Mouse (Mus musculus) embryonic facial prominence, embryonic 11.5 days (tissue): ENCODE data around the gene 2610001J05Rik. TPM values are rescaled to one million over a fixed set of nuclear protein-coding genes. Genes with fewer than 3 reads are reported as not detected.
A peak's percentile ranks its signal among the peaks of the same experiment; 100 is the strongest.

ENCODE experiments used
- ATAC-seq: fragments of 200-750 bp; cut with Nextera tagmentation; replicated peaks from 2 replicates; pipeline ENCODE4 v1.8.0; 2017; ENCODE audit warnings: low read depth; ENCODE audit not compliant: insufficient number of reproducible peaks, low FRiP score, low TSS enrichment
- DNase-seq: peaks from one replicate; pipeline ENCODE4 v3.0.0-alpha.2; 2015; ENCODE audit warnings: low spot score
- H3K27ac ChIP-seq: fragments of 300-500 bp; sonication (generic); replicated peaks from 2 replicates; pipeline ENCODE4 v1.5.1; 2014; ENCODE audit warnings: mild to moderate bottlenecking, low read depth, low read length, control low read depth
- H3K27me3 ChIP-seq: fragments of 300-500 bp; sonication (generic); 2 replicates; pipeline ENCODE4 v1.6.1; 2014; ENCODE audit warnings: mild to moderate bottlenecking, low read length, moderate library complexity, mixed read lengths; ENCODE audit not compliant: control insufficient read depth, insufficient read depth
- H3K36me3 ChIP-seq: fragments of 300-500 bp; sonication (generic); replicated peaks from 2 replicates; pipeline ENCODE4 v1.6.1; 2014; ENCODE audit warnings: low read depth, mild to moderate bottlenecking, low read length, moderate library complexity, mixed read lengths; ENCODE audit not compliant: control insufficient read depth, insufficient read depth
- H3K4me1 ChIP-seq: fragments of 300-500 bp; sonication (generic); 2 replicates; pipeline ENCODE4 v1.6.1; 2014; ENCODE audit warnings: low read length, mixed read lengths; ENCODE audit not compliant: control insufficient read depth, insufficient read depth
- H3K4me2 ChIP-seq: fragments of 300-500 bp; sonication (generic); 2 replicates; pipeline ENCODE4 v1.6.1; 2014; ENCODE audit warnings: low read depth, mild to moderate bottlenecking, control low read depth, low read length, moderate library complexity
- H3K4me3 ChIP-seq: fragments of 300-500 bp; sonication (generic); 2 replicates; pipeline ENCODE4 v1.5.1; 2014; ENCODE audit warnings: low read depth, low read length, control low read depth
- H3K9ac ChIP-seq: fragments of 300-500 bp; sonication (generic); replicated peaks from 2 replicates; pipeline ENCODE4 v1.6.1; 2014; ENCODE audit warnings: mild to moderate bottlenecking, control low read depth, low read length
- H3K9me3 ChIP-seq: fragments of 300-500 bp; sonication (generic); replicated peaks from 2 replicates; pipeline ENCODE4 v1.6.1; 2016; ENCODE audit warnings: mild to moderate bottlenecking, low read length, inconsistent platforms, mixed read lengths; ENCODE audit not compliant: control insufficient read depth
- WGBS: fragments of 180-500 bp; shearing (Covaris S2); extraction: QIAGEN DNeasy Blood & Tissue Kit; methylation state at CpG from one replicate; pipeline ENCODE4 v1.1.7; 2014; 5-methylcytosine and 5-hydroxymethylcytosine counted together
- polyA plus RNA-seq: library from polyadenylated mRNA; unstranded; fragments of >200 nt; fragmentation: Nextera tagmentation; extraction: Ambion mirVana; gene quantifications from 2 replicates; pipeline ENCODE4 v1.2.1, GENCODE M21; 2014

2610001J05Rik gene
- polyA plus RNA-seq: 82.2 TPM in 2 replicates

DNA sequence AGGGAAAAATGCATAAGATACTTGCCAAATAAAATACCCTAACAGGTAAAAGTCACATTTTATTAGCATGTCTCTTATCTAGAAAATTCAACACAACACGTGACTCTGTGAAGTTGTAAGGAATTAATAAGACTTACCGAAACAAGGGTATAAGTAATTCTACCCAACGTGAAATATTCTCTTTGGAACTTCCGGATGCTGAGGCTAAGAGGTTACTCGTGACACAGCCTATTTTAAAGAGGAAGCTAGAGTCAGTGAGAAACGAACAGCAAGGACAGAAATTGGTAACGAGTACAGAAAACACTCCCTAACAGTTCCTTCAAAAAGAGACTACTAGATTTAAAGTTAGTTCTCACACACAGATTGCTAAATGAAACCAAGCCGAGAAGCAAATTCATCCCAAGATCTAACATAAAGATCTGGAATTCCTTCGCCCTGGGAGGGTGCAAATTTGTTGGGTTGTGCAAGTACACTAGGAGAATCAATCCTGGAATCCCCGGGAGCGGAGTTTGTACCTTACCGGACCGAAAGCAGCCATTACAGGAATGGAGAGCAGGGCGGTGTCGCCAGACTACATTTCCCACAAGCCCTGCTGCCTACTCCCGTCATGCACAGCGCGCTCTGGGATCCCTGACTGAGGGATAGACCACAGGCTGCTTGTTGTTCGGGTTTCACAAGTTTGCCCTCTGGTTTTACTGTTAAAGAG lies at the start of gene 2610001J05Rik:
Gene 2610001J05Rik, minus strand, starts transcription at position 600 of the 706 bp plus-strand sequence.
- ATAC-seq (peak; percentile 99), DNase-seq (peak; percentile 93)
- Histone ChIP-seq H3K4me3 (peak within 1 kb of the TSS; percentile 55), H3K4me1 (no peaks in the 10 kb centered on the region), H3K27ac (peak within 1 kb of the TSS; percentile 56; the same call in 1 of the 2 replicates), H3K36me3 (no peaks in the 10 kb centered on the region), H3K9ac (peak within 1 kb of the TSS; percentile 75), H3K9me3 (no peaks in the 10 kb centered on the region), H3K27me3 (no peaks in the 10 kb centered on the region), H3K4me2 (peak within 1 kb of the TSS; percentile 46)
- WGBS: 1% methylated on average over 19 of the region's 19 CpGs

GRCm38 (mm10) chr6:13909762-13910537 lies 38.6 kb upstream of the 2610001J05Rik start:
- no peaks in the 10 kb centered on the region for H3K4me1 ChIP-seq
- H3K9ac ChIP-seq: no peak overlapping the region
- no peak for DNase-seq
- H3K9me3 ChIP-seq: no peaks in the 10 kb centered on the region
- no peak overlapping the region for H3K4me3 ChIP-seq
- H3K4me2 ChIP-seq: no peak overlapping the region
- H3K27ac ChIP-seq: no peak overlapping the region
- WGBS: 90% methylated on average over 10 of the region's 10 CpGs
- no peaks in the 10 kb centered on the region for H3K27me3 ChIP-seq
- ATAC-seq: no peak
- no peaks in the 10 kb centered on the region for H3K36me3 ChIP-seq

DNA sequence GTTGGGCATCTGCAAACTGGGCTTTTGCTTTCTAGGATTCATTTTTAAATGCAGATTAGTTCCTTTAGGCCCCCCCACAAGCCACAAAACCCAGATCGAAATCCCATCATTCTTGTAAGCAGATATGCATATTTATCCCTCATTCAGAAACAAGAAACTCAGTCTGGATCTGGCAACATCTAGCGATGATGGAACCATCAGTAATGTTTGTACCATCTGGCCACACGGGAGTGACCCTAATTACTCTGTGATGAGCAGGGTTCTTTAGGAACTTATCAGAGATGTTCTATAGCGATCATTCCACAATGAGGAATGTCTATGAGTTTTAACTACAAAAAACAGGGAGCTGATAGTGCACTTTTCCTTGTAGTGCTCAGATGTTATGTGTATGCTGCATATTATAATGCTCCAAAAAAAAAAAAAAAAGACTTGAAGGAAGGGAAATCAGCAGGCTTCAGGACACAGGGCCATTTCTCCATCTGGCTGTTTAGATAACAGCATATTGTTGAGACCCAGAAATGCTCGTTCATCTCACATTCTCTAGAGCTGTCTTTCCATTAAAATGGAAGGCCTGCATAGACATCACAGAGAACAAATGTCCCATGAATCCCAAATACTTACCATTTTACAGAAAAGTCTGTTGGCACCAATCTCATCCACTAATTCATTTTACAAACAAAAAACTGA lies 31.8 kb upstream of the 2610001J05Rik start:
- 84% methylated on average over 5 of the region's 5 CpGs for WGBS
- no peak for ATAC-seq

DNA sequence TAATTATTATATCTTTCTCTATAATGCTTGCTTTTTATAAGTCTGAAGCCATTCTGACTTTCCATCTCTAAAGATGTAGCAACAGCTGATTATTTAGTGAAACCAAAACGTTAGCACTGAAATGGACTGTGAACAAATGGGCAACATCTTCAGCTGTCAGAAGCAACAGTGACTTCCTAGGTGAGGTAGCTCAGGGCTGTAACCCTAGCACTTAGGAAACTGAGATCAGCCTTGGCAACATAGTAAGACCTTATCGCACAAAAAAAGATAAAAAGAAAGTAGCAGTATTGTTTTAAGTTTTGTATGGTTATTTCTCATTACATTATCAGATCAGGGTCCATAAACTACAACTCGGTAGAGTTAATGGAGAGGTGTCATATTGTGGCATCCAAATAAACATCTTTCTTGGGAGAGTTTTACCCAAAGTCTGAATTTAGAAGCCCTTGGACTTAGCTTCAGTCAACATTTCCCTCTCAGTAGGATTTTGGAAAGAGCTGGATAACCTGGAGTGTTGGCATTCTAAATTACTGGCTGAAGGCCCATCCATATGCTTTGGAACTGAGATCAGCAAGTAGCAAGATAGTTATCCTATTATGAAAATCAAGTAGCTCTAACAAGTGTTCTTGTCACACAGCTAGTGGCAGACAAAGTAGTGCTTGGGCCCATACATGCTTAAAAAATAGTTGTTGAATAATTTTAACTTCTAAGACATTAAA lies 13.7 kb upstream of the 2610001J05Rik start:
- no peaks in the 10 kb centered on the region for H3K4me1 ChIP-seq
- ATAC-seq (no peak), DNase-seq (no peak)
- no peak overlapping the region for H3K4me3 ChIP-seq
- no peak overlapping the region for H3K4me2 ChIP-seq
- 85% methylated on average over 3 of the region's 3 CpGs for WGBS
- H3K27ac ChIP-seq: no peak overlapping the region
- H3K36me3 ChIP-seq: no peaks in the 10 kb centered on the region
- H3K9me3 ChIP-seq: no peaks in the 10 kb centered on the region
- H3K27me3 ChIP-seq: no peaks in the 10 kb centered on the region
- no peak overlapping the region for H3K9ac ChIP-seq

More for the DNA sequence above, 31.8 kb upstream of the 2610001J05Rik start:
- Histone ChIP-seq H3K27ac (no peak overlapping the region), H3K4me1 (no peaks in the 10 kb centered on the region), H3K9me3 (no peaks in the 10 kb centered on the region), H3K9ac (no peak overlapping the region), H3K36me3 (no peaks in the 10 kb centered on the region), H3K4me3 (no peak overlapping the region), H3K27me3 (no peaks in the 10 kb centered on the region), H3K4me2 (no peak overlapping the region)
- DNase-seq: no peak

DNA sequence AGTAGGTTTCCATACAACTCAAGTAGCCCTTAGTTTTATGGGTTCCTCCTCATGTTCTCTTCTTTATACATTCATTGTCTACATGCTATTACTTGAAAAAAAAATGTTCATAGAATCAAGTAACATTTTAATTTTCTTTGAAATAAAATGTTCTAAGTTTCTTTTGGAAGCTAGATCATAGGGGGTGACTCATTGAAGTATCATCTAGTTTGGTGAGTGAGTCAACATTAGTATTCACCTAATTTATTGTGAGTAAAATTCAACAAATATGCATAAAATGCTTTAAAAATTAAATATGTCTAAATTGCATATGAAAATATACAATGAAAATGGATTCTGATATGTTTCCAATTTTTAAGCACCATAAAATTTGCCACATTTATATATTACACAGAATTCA lies 11.6 kb upstream of the 2610001J05Rik start:
- Histone ChIP-seq H3K36me3 (no peaks in the 10 kb centered on the region), H3K9me3 (no peaks in the 10 kb centered on the region), H3K4me2 (no peak overlapping the region), H3K27me3 (no peaks in the 10 kb centered on the region), H3K4me1 (no peaks in the 10 kb centered on the region), H3K27ac (no peak overlapping the region), H3K9ac (no peak overlapping the region), H3K4me3 (no peak overlapping the region)
- DNase-seq (no peak), ATAC-seq (no peak)

DNA sequence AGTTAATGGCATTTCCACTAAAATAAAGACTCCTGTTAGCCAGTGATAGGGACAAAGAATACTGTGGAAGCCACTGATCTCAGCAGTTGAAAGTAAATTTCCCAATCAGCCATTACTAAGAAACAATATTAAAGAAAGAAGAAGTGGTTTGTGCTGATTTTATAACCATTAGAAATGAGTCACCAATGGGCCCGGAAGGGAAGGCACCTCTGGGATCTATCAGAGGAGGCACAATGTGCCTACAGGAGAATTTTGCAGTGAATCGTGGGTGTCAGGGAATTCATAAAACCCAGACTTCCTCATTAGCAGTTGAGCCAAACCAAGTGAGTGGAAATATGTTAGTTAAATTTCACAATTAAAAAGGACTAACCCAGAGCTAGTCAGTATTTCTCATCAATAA lies 2.6 kb upstream of the 2610001J05Rik start:
- Histone ChIP-seq H3K4me1 (no peaks in the 10 kb centered on the region), H3K36me3 (no peaks in the 10 kb centered on the region), H3K9ac (no peak overlapping the region), H3K27ac (no peak overlapping the region), H3K4me2 (no peak overlapping the region), H3K27me3 (no peaks in the 10 kb centered on the region), H3K4me3 (no peak overlapping the region), H3K9me3 (no peaks in the 10 kb centered on the region)
- DNase-seq: no peak
- WGBS: 88% methylated on average over 2 of the region's 2 CpGs
- ATAC-seq: no peak

DNA sequence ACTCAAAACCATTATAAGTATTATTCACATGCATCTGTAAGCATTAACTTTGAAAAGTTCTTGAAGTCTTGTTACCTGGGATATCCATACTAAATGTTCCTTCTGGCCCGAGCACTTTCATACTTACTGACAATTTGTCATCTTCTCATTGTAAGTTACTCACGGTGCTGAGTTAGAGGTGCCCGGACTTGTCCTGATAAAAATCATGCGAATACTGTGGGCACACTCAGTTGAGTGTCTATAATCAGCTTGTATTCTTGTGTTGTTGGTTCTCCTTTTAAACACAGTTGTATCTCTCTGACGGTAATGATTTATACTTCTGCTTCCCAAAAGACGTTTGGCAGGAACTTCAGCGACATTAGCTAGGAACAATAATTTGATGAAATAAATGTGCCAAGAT lies 758 bp upstream of the 2610001J05Rik start:
- no peaks in the 10 kb centered on the region for H3K9me3 ChIP-seq
- DNase-seq: no peak
- H3K4me3 ChIP-seq: no peak overlapping the region
- H3K9ac ChIP-seq: no peak overlapping the region
- H3K36me3 ChIP-seq: no peaks in the 10 kb centered on the region
- H3K27me3 ChIP-seq: no peaks in the 10 kb centered on the region
- WGBS: 83% methylated on average over 7 of the region's 7 CpGs
- no peak overlapping the region for H3K27ac ChIP-seq
- H3K4me2 ChIP-seq: no peak overlapping the region
- no peak for ATAC-seq
- H3K4me1 ChIP-seq: no peaks in the 10 kb centered on the region
